Mouse (Mus musculus) bone marrow, adult 2 months (tissue): ENCODE measurements around the gene Mdc1. TPM values are rescaled to one million over a fixed set of nuclear protein-coding genes. Genes with fewer than 3 reads are reported as not detected.

ENCODE experiments used
- H3K27ac ChIP-seq: fragments of 200-500 bp; 2 replicates; pipeline ENCODE4 v1.5.1; 2012; ENCODE audit warnings: low read depth, mild to moderate bottlenecking, control low read depth, inconsistent platforms, low read length; ENCODE audit not compliant: control insufficient read depth, poor library complexity, insufficient read depth
- H3K4me1 ChIP-seq: fragments of 200-500 bp; 2 replicates; pipeline ENCODE4 v1.6.1; 2011; ENCODE audit warnings: low read length; ENCODE audit not compliant: control insufficient read depth, insufficient read depth
- H3K4me3 ChIP-seq: fragments of 200-500 bp; replicated peaks from 2 replicates; pipeline ENCODE3; 2011; ENCODE audit warnings: mild to moderate bottlenecking, low read depth, low read length, control low read depth; ENCODE audit not compliant: control insufficient read depth
- CTCF ChIP-seq: fragments of 200-500 bp; IDR thresholded peaks from 2 replicates; pipeline ENCODE4 v1.5.1; 2011; ENCODE audit warnings: low read length, control low read depth; ENCODE audit not compliant: control insufficient read depth, insufficient read depth
- POLR2A ChIP-seq: fragments of 200-500 bp; IDR thresholded peaks from 2 replicates; pipeline ENCODE4 v1.6.1; 2011; ENCODE audit warnings: low read depth, mild to moderate bottlenecking, control low read depth, low read length, borderline replicate concordance; ENCODE audit not compliant: control insufficient read depth
- WGBS: fragments of 180-500 bp; shearing (Covaris S2); methylation state at CpG from one replicate; pipeline ENCODE4 v1.1.7; 2018; 5-methylcytosine and 5-hydroxymethylcytosine counted together
- polyA plus RNA-seq: library from polyadenylated mRNA; stranded (reverse); fragments of >200 nt; gene quantifications from 2 replicates; pipeline ENCODE4 v1.2.4, GENCODE M21; 2011; ENCODE audit warnings: low replicate concordance; ENCODE audit not compliant: missing spikeins, insufficient read depth, insufficient read length

The Mdc1 gene
- polyA plus RNA-seq, 1 experiment = 24.2 TPM

DNA sequence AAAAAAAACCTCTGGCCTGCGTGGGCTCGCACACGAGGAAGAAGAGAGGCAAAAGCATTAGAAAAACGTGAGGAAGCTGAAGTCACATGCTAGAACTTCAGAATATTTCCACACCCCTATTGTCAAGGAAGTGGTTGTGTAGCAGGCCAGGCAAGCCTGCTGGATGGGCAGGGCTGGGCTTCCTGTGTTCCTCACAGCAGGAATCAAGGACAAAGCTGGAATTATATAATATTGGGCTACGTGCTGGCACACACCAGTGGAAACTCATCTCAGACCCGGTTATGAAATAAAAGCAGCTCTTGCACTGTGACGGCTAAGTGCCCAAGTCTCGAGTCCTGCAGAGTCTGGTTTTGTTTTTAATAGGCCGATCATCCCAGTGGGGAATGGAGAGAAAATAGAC, 33.2 kb upstream of the Mdc1 start:
- H3K4me1 ChIP-seq = peaks cover 1% of the 10 kb centered on the region; the same call in 1 of the 2 replicates
- TF ChIP-seq CTCF (no peak), POLR2A (no peak)
- 31% methylated on average over 9 of the region's 9 CpGs for WGBS
- H3K27ac ChIP-seq = no peak overlapping the region
- no peak overlapping the region for H3K4me3 ChIP-seq

DNA sequence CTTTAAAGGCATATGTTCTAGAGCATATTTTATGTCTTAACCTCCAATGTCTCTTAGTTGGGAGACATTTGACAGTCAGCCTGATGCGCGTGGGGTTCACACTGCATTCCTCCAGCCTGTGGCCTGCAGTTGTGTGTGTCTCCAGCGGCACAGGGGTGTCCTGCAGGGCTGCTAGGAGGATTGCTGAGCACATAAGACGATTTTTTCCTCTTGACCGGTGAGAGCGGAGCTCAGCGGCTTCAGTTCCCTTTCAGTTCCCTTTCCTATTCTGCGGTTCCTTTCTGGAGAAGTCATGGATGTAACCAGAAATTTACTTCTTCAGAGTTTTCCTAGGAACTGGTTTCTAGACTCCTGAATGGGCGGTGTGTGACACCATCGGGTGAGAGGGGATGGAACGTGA, 31.9 kb upstream of the Mdc1 start:
- TF ChIP-seq POLR2A (no peak), CTCF (no peak)
- Histone ChIP-seq H3K4me3 (no peak overlapping the region), H3K4me1 (peaks cover 3% of the 10 kb centered on the region; the same call in 1 of the 2 replicates), H3K27ac (no peak overlapping the region)
- whole genome bisulfite sequencing = 79% methylated on average over 11 of the region's 11 CpGs

DNA sequence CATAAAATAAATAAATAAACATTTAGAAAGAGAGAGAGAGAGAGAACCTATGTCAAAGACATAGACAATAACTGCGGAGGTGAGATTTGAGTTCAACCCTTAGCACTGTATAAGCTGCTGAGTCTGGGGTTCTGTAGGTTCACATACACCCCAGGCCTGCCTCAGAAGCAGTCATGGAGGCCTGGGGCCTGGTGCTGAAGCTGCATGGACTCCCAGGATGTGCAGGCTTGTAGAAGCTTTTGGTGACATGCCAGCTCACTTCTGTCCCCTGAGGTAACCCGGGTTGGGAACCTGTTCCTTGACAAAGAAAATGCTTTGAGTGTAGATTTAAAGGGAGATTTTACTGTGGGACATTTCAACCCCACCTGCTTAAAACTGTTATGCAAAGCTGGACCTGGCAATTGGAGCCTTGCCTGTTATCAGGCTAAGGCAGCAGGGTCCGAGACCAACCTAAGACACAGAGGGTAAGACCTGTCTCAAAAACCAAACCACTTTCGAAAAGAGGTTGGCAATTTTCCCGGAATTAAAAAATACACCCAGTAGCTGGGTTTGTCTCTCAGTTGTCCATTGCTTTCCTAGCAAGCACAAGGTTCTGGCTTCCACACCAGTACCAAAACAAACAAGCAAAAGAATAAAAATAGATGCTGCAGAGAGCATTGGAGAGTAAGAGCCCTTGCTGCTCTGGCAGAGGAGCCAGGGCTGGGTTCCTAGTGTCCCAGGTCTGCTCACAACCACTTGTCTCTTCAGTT, 30.2 kb upstream of the Mdc1 start:
- H3K27ac ChIP-seq = no peak overlapping the region

DNA sequence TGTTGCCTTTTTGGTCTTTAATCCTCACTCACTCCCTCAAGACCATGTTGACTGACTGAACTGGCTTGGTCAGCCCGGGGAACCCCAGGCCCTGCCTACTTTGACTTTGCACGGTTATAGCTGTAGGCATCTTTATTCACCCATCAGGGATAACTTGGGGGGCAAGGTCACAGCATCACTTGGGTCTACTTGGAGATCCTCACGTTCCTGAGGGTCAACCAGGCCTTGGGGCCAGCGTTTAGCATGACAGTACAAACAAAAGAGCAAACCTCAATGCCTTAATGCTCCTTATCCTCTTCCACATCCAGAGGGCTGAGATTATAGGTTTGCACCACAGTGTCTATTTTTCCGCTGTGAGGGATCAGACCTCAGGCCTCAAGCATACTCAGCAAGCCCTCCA, 29.0 kb upstream of the Mdc1 start:
- 85% methylated on average over 5 of the region's 5 CpGs for WGBS
- TF ChIP-seq CTCF (no peak), POLR2A (no peak)
- H3K4me1 ChIP-seq = peaks cover 3% of the 10 kb centered on the region; the same call in 1 of the 2 replicates

More for the DNA sequence above, 30.2 kb upstream of the Mdc1 start:
- 31% methylated on average over 5 of the region's 5 CpGs for WGBS
- TF ChIP-seq CTCF (no peak), POLR2A (no peak)
- Histone ChIP-seq H3K4me1 (peaks cover 3% of the 10 kb centered on the region; the same call in 1 of the 2 replicates), H3K4me3 (no peak overlapping the region)

DNA sequence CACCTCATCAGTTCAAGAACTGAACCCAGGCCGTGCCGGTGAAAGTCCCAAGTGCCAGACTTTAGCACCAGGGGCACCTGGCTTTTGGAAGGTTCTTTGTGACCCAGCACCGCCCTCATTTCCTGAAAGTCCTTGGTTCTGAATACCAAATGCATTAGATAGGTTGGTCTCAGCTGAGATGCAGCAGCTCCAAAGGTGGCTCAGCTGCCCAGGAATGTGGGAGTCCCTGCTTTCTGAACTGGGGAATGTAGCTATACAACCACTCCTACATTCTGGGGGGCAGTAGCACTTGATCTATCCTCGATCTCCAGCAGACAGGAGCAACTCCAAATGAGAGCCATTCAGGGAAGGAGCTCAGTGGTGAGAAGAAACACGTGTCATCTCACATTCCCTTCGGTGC, 28.6 kb upstream of the Mdc1 start:
- Histone ChIP-seq H3K4me3 (no peak overlapping the region), H3K27ac (no peak overlapping the region), H3K4me1 (peaks cover 3% of the 10 kb centered on the region; the same call in 1 of the 2 replicates)
- 47% methylated on average over 6 of the region's 6 CpGs for WGBS
- no peak for TF ChIP-seq POLR2A
- no peak for TF ChIP-seq CTCF

More for the DNA sequence above, 29.0 kb upstream of the Mdc1 start:
- no peak overlapping the region for H3K4me3 ChIP-seq
- H3K27ac ChIP-seq = no peak overlapping the region

GRCm38 (mm10) chr17:35813245-35813647, 28.1 kb upstream of the Mdc1 start:
- Histone ChIP-seq H3K4me1 (peaks cover 3% of the 10 kb centered on the region; the same call in 1 of the 2 replicates), H3K27ac (no peak overlapping the region; the same call in 1 of the 2 replicates), H3K4me3 (no peak overlapping the region)
- 4% methylated on average over 7 of the region's 7 CpGs for WGBS
- TF ChIP-seq CTCF = no peak
- TF ChIP-seq POLR2A = no peak

DNA sequence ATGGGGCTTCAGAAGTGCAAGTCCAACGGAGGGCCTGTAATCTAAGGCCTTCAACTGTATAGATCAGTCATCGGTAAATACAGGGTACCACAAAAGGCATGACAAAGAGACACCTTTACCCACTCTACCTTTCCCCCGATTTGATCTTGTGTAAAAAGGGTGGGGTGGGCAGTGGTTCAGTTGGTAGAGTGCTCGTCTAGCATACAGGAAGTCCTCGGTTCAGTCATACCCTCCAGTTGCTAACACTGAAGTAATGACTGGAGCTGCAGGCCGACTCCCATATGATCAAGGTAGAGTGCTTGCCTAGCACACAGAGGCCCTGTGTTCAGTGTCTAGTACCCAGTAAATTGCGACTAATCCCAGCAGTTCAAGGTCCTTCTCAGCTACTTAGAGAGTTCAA, 27.7 kb upstream of the Mdc1 start:
- no peak overlapping the region; the same call in 1 of the 2 replicates for H3K27ac ChIP-seq
- no peak for TF ChIP-seq CTCF
- TF ChIP-seq POLR2A = no peak
- peaks cover 3% of the 10 kb centered on the region; the same call in 1 of the 2 replicates for H3K4me1 ChIP-seq
- 14% methylated on average over 7 of the region's 7 CpGs for WGBS
- H3K4me3 ChIP-seq = no peak overlapping the region

- no peak overlapping the region for H3K27ac ChIP-seq
- TF ChIP-seq POLR2A (no peak), CTCF (no peak)
- no peak overlapping the region for H3K4me3 ChIP-seq
These were observed 26.6 kb upstream of the Mdc1 start for GRCm38 (mm10) chr17:35814678-35815077.

More at GRCm38 (mm10) chr17:35814678-35815077, 26.6 kb upstream of the Mdc1 start:
- 47% methylated on average over 6 of the region's 6 CpGs for WGBS
- H3K4me1 ChIP-seq = peaks cover 3% of the 10 kb centered on the region; the same call in 1 of the 2 replicates
